Mouse (Mus musculus): ENCODE results near the gene Gadd45b.
A peak's percentile ranks its signal among the peaks of the same experiment; 100 is the strongest.

The Gadd45b gene

GRCm38 (mm10) chr10:80911354-80911753, 18.5 kb upstream of the Gadd45b start:
- DNase-seq, result no peak

GRCm38 (mm10) chr10:80911891-80912290, 18.0 kb upstream of the Gadd45b start:
- no peak for DNase-seq

DNA sequence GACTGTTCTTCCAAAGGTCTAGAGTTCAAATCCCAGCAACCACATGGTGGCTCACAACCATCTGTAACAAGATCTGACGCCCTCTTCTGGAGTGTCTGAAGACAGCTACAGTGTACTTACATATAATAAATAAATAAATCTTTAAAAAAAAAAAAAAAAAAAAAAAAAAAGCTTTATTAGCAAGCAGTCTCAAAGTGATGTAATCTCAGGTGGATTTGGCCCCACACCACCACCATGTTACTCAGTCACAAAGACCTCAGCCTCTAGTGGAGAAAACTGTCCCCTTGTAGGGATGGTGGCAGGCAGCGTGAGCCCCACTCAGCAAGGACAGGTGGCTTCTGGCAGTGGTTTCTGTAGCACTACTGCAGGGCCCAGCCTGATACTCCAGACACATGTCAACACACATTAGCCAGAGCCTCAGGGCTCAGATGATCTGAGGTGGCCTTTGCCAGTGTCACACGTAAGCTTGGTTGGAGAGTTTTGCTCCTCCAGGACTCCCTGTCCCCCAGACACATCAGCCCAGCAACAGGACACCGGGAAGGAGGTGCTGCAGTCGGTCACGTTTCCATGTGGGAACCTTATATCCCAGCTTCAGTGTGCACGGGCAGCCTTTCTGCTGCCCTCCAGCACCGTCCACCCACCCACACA, 16.4 kb upstream of the Gadd45b start:
- DNase-seq, result no peak

DNA sequence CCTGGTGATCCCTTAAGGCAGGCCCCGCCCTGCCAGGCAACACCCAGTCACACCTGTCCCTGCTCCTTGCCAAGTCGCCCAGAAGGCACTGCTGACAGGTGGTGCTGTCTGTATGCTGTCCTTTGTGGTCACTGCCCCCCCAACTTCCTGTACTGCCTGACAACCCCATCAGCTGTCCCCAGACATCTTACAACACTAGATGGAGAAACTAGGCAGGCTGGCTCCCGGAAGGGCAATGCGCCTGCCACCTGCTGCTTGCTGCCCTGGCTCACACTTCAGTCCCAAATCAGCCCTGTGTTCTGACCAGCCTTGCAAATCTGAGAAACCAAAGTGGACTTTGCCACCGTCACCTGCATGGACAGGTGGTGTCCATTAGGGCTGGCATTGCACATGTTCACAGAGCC, 15.6 kb upstream of the Gadd45b start:
- DNase-seq, result peak in 1 of 2 experiments; percentile 62

GRCm38 (mm10) chr10:80915260-80915659, 14.6 kb upstream of the Gadd45b start:
- no peak for DNase-seq

GRCm38 (mm10) chr10:80915736-80916135, 14.1 kb upstream of the Gadd45b start:
- DNase-seq, result no peak

- DNase-seq, result no peak
Measured at GRCm38 (mm10) chr10:80917336-80917778, 12.5 kb upstream of the Gadd45b start.

DNA sequence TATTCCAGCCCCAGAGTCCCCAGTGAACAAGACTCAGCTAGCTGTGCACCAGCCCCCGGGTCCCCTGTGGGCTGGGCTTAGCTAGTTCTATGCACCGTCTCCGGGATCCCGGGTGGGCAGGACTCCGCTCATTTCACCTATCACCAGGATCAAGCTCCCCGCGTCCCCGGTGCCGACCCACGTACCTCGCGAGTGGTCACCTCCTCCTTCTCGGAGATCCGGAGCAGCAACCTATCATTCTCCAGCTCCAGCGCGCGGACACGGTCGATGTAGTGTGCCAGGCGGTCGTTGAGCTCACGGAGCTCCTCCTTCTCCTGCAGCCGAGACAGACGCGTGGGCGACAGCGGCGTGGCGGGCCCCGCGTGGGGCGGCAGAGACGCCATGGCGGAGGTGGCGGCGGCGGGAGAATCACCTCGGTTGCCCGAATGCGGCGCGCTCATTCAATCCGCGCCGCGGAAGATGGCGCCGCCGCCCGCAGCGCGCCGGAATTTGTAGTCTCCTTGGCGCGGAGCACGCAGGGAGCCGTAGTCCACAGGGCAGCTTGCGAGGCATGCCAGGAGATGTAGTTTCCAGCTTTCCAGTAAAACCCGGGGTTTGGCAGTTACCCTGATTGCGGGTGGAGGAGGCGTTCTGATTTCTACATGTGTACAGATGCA, 12.0 kb upstream of the Gadd45b start, which contains the start of gene Lmnb2:
TSS of gene Lmnb2 (minus strand) at position 467 of the 656 bp plus-strand sequence.
- DNase-seq, result peak in 1 of 2 experiments; percentile 49

- no peak for DNase-seq
Measured at GRCm38 (mm10) chr10:80921923-80922322, 8.0 kb upstream of the Gadd45b start.

- DNase-seq, result no peak
Measured at GRCm38 (mm10) chr10:80925472-80925871, 4.4 kb upstream of the Gadd45b start.

DNA sequence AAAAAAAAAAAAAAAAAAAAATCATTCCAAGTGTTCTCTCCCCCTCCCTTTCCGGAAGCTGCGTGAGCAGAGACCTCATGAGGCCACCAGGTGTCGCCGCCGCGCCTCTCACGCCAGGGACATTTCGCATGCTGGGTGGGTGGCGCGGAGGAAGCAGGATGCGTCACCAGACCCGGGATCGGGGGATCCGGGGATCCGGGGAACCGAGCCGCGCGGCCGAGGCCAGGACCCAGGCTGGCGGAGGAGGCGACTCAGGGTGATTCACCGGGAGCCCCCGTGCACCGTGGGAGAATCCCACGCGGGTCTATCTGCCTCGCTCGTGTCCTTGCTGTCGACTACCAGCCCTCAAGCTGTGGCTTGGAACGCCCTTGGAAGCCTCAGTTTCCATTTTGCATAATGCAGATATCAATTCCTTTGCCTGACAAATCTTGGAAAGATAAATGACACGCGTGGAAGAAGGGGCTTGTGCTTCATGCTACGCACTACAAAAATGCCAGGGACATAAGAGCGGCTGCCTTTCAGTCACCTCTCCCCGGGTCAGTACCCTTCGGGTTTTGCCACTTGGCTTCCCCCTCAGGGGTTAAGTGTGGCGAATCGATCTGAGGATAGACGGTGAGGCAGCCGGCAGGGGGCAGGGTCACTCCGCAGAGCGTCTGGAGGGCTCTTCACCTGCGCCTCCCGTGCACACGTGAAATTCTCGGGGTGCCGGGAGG, 1.1 kb upstream of the Gadd45b start:
- peak; percentile 81 to 84 for DNase-seq

DNA sequence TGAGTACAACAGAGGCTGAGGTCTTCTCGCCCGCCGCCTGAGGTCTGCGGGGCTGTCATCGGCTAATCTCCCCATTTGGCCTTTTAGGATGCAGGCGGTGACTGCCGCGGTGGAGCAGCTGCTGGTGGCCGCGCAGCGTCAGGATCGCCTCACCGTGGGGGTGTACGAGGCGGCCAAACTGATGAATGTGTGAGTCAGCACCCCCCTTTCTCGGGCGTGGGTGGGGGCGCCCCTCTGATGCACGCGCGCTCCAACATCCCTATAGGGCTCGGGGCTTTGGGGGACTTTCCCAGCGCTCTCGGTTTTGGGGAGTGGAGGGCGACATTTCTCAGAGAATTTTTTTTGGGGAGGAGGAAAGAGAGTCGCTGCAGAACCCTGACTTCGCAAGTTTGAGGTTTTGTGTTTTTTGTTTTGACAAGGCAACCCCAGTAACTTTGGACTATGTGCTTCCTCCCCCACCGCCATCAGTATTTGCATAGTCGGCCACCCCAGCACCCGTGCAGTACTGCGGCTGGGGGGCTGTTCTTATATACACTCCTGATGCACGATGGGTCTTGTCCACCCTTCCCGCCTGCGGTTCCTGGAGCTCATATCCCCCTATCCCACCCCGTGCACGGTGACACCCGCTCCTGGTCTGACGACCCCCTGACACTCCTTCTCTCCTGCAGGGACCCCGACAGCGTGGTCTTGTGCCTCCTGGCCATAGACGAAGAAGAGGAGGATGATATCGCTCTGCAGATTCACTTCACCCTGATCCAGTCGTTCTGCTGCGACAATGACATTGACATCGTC, 684 bp downstream of the Gadd45b start:
- DNase-seq, result peak; percentile 39 to 57

GRCm38 (mm10) chr10:80931153-80931671, 1.3 kb downstream of the Gadd45b start:
- DNase-seq, result no peak

- no peak for DNase-seq
Measured at GRCm38 (mm10) chr10:80931695-80932094, 1.8 kb downstream of the Gadd45b start.

DNA sequence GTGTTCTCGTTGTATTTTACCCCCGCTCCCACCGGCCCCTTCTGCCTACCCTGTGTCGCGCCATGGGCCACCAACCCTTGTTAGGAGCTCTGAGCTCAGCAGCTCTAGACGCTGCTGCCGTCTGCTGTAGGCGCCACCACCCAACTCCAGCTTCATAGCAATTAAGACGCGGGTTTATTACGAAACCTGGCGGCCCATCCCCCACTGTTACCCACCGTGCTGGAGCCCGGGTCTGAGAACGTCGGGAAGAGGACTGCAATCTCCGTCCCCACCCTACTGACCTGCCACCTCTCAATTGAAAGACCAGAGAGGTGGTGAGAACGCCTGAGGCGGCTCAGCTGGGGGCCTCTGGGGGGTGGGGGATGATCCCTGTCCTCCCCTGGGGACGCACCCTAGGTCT, 2.3 kb downstream of the Gadd45b start:
- DNase-seq, result no peak

DNA sequence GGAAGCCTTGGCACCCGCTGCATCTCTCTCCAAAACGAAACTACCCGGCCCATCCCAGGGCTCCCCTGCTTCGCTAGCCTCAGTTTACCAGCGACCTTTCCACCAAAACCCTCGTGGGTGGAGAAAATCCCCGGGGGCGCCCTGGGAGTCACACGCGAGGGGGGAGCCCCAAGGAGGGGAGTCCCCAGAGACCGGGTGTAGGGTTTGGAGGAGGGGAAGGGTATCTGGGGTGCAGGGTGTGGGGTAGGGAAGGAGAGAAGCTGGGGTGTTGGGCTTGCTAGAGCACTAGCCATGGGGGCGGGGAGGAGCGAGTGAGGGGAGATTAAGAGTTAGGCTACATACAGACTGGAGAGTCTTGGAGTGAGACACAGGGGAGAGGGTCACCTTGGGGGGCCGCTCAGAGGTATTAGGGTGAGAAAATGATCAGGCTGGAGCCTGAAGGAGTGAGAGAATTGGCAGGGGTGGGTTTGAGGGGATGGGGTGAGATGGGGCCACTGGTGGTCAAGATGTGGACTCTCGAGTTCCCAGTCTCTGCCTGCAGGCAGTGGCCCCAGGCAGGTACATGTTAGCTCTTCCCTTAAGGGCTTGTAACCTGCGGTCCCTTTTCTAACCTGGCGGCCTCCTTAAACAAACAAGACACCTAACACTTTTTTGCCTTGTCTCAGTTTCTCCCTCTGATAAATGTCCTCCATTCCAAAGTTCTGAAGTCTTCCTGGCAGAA, 3.0 kb downstream of the Gadd45b start:
- no peak for DNase-seq

GRCm38 (mm10) chr10:80933421-80933979, 3.6 kb downstream of the Gadd45b start:
- no peak for DNase-seq

DNA sequence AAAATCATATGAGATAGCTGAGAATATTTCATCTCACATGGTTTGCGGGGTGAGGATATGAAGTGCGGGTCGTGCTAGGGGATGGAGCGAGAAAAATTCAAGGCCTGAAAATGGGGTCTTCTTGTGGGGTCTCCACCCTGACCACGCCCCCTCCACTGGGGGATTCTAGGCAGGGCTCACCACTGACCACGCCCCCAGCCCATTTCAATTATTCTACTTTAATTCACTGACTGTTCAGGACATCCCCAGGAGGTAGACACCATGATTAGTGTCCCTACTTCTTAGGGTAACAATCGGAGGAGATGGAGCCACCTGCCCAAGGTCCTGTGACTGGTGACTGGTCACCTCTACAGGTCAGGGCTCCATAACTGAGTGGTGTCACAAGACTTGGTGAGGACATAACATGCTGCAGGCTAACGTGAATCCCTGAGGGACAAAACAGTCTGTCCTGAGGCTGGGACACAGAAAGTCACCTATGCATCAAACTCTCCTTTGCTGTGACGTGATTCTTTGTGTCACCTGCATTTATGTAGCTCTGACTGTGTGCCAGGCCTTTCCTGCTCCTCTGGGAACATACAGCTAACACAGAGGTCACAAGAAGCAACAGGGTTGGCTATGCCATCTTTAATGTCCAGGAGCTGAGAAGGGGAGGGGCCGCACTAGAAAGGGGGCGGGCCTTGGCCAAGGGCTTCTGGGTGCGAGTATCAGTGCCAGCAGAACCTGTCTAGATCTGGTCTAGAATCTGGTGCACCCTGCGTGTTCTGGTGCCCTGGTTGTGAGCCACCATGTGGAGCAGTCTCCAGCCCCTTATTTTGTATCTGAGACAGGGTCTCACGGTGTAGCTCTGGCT, 4.5 kb downstream of the Gadd45b start:
- DNase-seq, result no peak

DNA sequence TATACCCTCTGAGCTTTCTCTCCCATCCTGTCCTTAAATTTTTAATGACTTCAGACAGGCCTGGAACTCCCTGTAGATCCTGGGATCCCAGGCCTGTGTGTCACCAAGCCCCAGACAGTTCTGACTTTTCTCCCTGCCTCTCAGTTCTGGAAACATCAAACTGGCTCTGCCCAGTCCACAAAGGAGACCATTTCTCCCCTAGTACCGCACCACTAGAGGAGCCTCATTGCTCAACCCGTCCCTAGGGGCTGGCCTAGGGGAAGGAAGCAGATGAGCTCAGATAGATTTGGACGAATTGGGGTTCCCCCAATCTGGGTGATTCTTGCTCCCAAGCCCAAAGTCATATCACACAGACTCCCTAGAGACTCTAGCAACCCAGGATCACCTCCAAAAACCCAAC, 5.4 kb downstream of the Gadd45b start:
- no peak for DNase-seq

DNA sequence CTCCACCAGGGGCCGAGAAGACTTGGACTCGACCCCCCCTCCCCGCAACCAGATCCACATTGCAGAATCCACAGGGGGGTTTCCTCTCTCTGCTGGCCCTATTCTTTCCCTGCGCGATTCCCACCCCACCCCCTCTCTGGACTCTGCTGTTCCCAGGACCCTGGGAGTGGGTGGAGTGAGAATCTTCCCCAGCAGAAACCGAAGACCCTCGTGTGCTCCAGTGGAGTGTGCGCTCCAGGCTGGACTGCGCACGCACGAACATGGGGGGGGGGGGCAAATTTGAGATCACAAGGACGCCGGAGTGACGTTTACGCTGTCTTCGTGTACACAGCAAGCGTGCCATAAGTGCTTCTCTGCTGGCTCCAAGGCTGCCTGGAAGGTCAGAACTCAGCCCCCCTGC, 5.8 kb downstream of the Gadd45b start:
- no peak for DNase-seq
